Comparison of ENCODE assay signal across 10 mouse cellular contexts in the genomic region with DNA sequence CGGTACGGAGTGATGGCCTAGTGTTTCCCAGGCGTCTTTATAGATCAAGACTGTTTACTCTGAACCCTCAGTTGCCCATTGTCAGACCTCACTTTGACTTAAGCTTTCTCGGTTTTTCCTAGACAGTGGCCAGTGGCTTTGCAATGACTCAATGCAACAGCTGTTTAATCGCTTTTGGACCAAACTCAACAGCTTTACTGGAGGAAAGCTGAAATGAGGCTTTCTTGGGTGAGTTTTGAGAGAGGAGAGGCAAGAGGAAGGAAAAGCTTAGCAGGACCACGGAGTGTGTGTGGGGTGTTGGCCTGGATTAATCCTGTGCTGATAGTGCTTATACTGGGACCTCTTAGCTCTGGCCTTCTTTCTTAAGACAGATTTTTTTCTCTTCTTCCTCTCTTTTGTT. TPM values are rescaled to one million over a fixed set of nuclear protein-coding genes. Genes with fewer than 3 reads are reported as not detected.
A peak's percentile ranks its signal among the peaks of the same experiment; 100 is the strongest.
DNase-seq lines count a peak whose midpoint lies in the region; ATAC-seq and TF ChIP-seq lines count a peak whose summit lies in the region.
"Had no signal": no experiment of that assay in that cellular context is flagged by ENCODE, and none has a peak within 500 bp of the region (broad histone marks: within the 10 kb centered on the region; RNA-seq: fewer than 3 reads in every experiment).

No protein-coding gene starts in this region.

- no peaks in the 10 kb centered on the region for H3K9me3 ChIP-seq in lung, embryonic 15.5 days
- peaks cover 4% of the 10 kb centered on the region; the same call in 1 of the 2 replicates for H3K9me3 ChIP-seq in heart, embryonic 12.5 days (replicated peaks)
- peaks cover 5% of the 10 kb centered on the region; the same call in 1 of the 2 replicates for H3K9me3 ChIP-seq in limb, embryonic 14.5 days (ENCODE audit: control insufficient read depth, low read length)
- H3K9me3 ChIP-seq in stomach, postnatal 0 days (ENCODE audit: control insufficient read depth, low read length), result no peaks in the 10 kb centered on the region

- no peak for TF ChIP-seq EP300 in stomach, postnatal 0 days (optimal IDR thresholded peaks at IDR 0.05)

- 21% methylated on average over 6 of the region's 6 CpGs for WGBS in lung, embryonic 15.5 days
- WGBS in heart, embryonic 12.5 days, result 18% methylated on average over 6 of the region's 6 CpGs
- WGBS in limb, embryonic 14.5 days, result 12% methylated on average over 6 of the region's 6 CpGs
- 34% methylated on average over 6 of the region's 6 CpGs for WGBS in stomach, postnatal 0 days

- H3K4me3 ChIP-seq in lung, embryonic 15.5 days, result peak overlapping the region; percentile 39
- peak overlapping the region; percentile 56; the same call in 1 of the 2 replicates for H3K4me3 ChIP-seq in heart, embryonic 12.5 days
- no peak overlapping the region; the same call in 1 of the 2 replicates for H3K4me3 ChIP-seq in limb, embryonic 14.5 days (replicated peaks; ENCODE audit: low read length)
- peak overlapping the region; percentile 39; the same call in 1 of the 2 replicates for H3K4me3 ChIP-seq in stomach, postnatal 0 days (ENCODE audit: low read depth, low read length)
- H3K4me3 ChIP-seq: megakaryocyte, embryonic 14.5 days had no signal

- peaks cover 21% of the 10 kb centered on the region for H3K4me1 ChIP-seq in lung, embryonic 15.5 days
- peaks cover 19% of the 10 kb centered on the region for H3K4me1 ChIP-seq in heart, embryonic 12.5 days (replicated peaks)
- peaks cover 23% of the 10 kb centered on the region for H3K4me1 ChIP-seq in limb, embryonic 14.5 days (ENCODE audit: control insufficient read depth, insufficient read depth, low read length)
- H3K4me1 ChIP-seq in stomach, postnatal 0 days (replicated peaks; ENCODE audit: control insufficient read depth, insufficient read depth), result no peaks in the 10 kb centered on the region

- H3K36me3 ChIP-seq in lung, embryonic 15.5 days, result no peaks in the 10 kb centered on the region
- no peaks in the 10 kb centered on the region for H3K36me3 ChIP-seq in heart, embryonic 12.5 days
- no peaks in the 10 kb centered on the region for H3K36me3 ChIP-seq in limb, embryonic 14.5 days (ENCODE audit: control insufficient read depth, insufficient read depth, low read length)
- H3K36me3 ChIP-seq in stomach, postnatal 0 days (ENCODE audit: control insufficient read depth, insufficient read depth, low read length), result no peaks in the 10 kb centered on the region

- no peak overlapping the region for H3K27ac ChIP-seq in lung, embryonic 15.5 days
- no peak overlapping the region for H3K27ac ChIP-seq in heart, embryonic 12.5 days (ENCODE audit: poor library complexity, severe bottlenecking)
- no peak overlapping the region for H3K27ac ChIP-seq in limb, embryonic 14.5 days (replicated peaks; ENCODE audit: low read depth, low read length)
- no peak overlapping the region for H3K27ac ChIP-seq in stomach, postnatal 0 days (replicated peaks)

- H3K27me3 ChIP-seq in lung, embryonic 15.5 days, result peaks cover 74% of the 10 kb centered on the region
- H3K27me3 ChIP-seq in heart, embryonic 12.5 days (replicated peaks), result peaks cover 67% of the 10 kb centered on the region
- peaks cover 31% of the 10 kb centered on the region for H3K27me3 ChIP-seq in limb, embryonic 14.5 days (ENCODE audit: control insufficient read depth, insufficient read depth, low read length)
- peaks cover 5% of the 10 kb centered on the region; the same call in 1 of the 2 replicates for H3K27me3 ChIP-seq in stomach, postnatal 0 days (ENCODE audit: control insufficient read depth, insufficient read depth, low read length)

- TF ChIP-seq POLR2A in limb, embryonic 14.5 days (IDR thresholded peaks at IDR 0.05; ENCODE audit: borderline replicate concordance, extremely low read depth, insufficient read depth, insufficient read length), result no peak

- no peak for ATAC-seq in lung, embryonic 15.5 days (ENCODE audit: borderline replicate concordance, extremely low read depth, low FRiP score, low TSS enrichment)
- ATAC-seq in heart, embryonic 12.5 days (ENCODE audit: insufficient number of reproducible peaks, low FRiP score), result no peak
- ATAC-seq in limb, embryonic 14.5 days (ENCODE audit: low FRiP score, low read depth), result no peak
- ATAC-seq in stomach, postnatal 0 days (ENCODE audit: low FRiP score, low TSS enrichment), result no peak
- no peak for ATAC-seq in frontal cortex, adult (ENCODE audit: low TSS enrichment)

- no peak overlapping the region for H3K9ac ChIP-seq in lung, embryonic 15.5 days
- 0 out of 2 replicates have a peak overlapping the region, but pooled peaks have one; percentile 20 for H3K9ac ChIP-seq in heart, embryonic 12.5 days
- no peak overlapping the region for H3K9ac ChIP-seq in limb, embryonic 14.5 days (ENCODE audit: low read depth, low read length, severe bottlenecking)
- H3K9ac ChIP-seq in stomach, postnatal 0 days (ENCODE audit: low read length), result no peak overlapping the region

- TF ChIP-seq CTCF in stomach, postnatal 0 days (IDR thresholded peaks at IDR 0.05; ENCODE audit: low read depth), result no peak

- H3K4me2 ChIP-seq in lung, embryonic 15.5 days, result peak overlapping the region; percentile 85
- peak overlapping the region; percentile 98 for H3K4me2 ChIP-seq in heart, embryonic 12.5 days
- peak overlapping the region; percentile 59 for H3K4me2 ChIP-seq in limb, embryonic 14.5 days (replicated peaks; ENCODE audit: low read depth, low read length, severe bottlenecking)
- peak overlapping the region; percentile 75; the same call in 1 of the 2 replicates for H3K4me2 ChIP-seq in stomach, postnatal 0 days (replicated peaks; ENCODE audit: low read depth)

- DNase-seq in lung, adult 18-20 months, result no peak
- peak; percentile 59 for DNase-seq in limb, embryonic 14.5 days (ENCODE audit: low spot score)
- DNase-seq in stomach, postnatal 0 days (ENCODE audit: low spot score), result no peak
- DNase-seq in layer of hippocampus, adult 8-10 months (ENCODE audit: low spot score in 2 of 2), result no peak
- DNase-seq in layer of hippocampus, postnatal 36 days, result no peak
- DNase-seq: cerebellum, adult 18-20 months had no signal

RNA-seq across cellular contexts. Expression of gene Foxd1, which starts 36.3 kb away (rescaled TPM):
- 0.04 and 0.06 TPM in 2 replicates for polyA plus RNA-seq in lung, embryonic 15.5 days (2015; fragmentation: Nextera tagmentation; extraction: Ambion mirVana)
- polyA plus RNA-seq in heart, embryonic 12.5 days (2016; fragmentation: Nextera tagmentation; extraction: Ambion mirVana), result 0.03 and 0.06 TPM in 2 replicates
- polyA plus RNA-seq in limb, embryonic 14.5 days (2012; rRNA removed), result 0.89 and 1.0 TPM in 2 replicates
- 0.32 and 0.46 TPM in 2 replicates for polyA plus RNA-seq in limb, embryonic 14.5 days (2014; fragmentation: Nextera tagmentation; extraction: Ambion mirVana)
- polyA plus RNA-seq in stomach, postnatal 0 days (2015; fragmentation: Nextera tagmentation; extraction: Ambion mirVana), result not detected in 2 replicates
- total RNA-seq in layer of hippocampus, adult 8-10 months (2022), result 1 to 10 TPM in 3 of 4 experiments, under 1 TPM in 1; 0.74 to 1.3 (median 1.2) TPM
- 1 to 10 TPM in 1 of 2 experiments, under 1 TPM in 1; 0.65 to 1.4 TPM for total RNA-seq in layer of hippocampus, postnatal 36 days (2021)
